Mouse (Mus musculus): ENCODE data around the gene Smarcd2.
A peak's percentile ranks its signal among the peaks of the same experiment; 100 is the strongest.

Gene Smarcd2

DNA sequence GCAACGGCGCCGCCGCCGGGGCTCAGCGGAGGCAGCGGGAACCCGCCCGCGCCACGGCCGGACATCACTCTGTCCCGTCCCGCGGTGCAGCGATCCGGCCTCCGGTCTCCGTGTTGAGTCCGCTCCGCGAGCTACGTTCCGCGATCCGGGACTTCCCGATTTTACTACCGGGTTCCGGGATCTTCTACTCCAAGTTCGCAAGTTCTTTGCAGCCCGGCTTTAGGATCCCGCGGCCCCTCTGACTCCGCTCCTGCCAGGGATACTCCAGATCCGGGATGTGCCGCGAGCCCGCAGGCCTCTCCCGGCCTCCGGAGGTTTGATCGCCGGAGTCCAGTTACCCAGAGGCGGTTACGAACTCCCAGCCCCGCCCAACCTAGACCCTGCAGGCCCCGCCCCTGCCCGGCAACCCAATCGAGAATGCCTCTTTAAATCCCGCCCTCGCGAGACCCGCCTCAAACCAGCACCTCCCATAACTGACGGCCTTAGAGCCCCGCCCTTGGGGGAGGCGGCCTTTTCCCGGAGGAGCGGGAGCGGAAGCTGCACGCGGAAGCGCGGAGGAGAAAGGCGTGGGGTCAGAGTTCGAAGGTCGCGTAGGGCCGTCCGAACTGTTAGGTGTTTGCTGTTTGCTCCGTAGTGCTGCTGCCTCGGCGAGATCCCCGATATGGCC lies at the start of gene Smarcd2:
Gene Smarcd2 (minus strand): TSS at position 329 of the 667 bp plus-strand sequence.
- peak; percentile 99 for DNase-seq (ENCODE audit: low spot score in 2 of 2)

DNA sequence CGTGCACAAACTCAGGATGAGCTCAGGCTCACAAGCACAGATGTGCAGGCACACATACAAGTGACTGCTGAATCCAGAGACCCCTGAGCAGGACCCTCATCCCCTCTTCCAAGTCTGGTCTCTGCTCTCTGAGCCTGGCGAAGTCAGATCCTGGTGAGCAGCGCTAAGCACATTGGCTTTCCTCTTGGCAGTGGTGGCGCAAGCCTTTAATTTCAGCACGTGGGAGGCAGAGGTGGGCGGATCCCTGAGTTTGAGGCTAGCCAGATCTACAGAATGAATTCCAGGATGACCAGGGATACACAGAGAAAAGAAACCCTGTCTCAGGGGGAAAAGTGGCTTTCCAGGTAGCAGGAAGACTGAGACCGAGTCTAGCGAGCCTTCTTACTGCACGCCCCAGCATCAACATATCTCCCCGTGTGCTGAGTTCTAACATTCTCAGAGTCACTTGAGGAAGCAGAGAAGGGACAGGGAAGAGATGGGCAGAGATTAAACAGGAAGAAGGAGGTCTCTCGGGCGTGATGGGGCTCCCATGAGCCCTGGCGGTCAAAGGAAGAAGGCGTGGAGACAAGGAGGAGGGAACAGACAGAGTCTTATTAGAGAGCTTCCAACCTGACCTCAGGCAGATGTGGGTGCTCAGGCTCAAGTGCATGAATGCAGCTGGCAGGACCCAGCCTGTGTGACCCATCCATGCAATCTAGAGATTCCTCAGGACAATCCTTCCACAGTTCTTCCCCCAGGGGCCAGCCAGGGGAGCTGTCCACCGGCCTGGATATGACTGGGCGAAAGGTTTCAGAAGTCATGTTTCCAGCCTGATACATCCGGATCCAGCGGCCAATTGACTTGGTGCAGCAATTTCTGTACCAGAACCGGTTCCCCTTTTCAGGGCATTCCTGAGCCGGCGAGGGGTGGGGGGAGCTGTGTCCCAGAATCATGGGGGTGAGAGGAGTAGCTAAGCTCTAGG lies 45.9 kb upstream of the Smarcd2 start:
- no peak for DNase-seq (ENCODE audit: low spot score in 2 of 2)

DNA sequence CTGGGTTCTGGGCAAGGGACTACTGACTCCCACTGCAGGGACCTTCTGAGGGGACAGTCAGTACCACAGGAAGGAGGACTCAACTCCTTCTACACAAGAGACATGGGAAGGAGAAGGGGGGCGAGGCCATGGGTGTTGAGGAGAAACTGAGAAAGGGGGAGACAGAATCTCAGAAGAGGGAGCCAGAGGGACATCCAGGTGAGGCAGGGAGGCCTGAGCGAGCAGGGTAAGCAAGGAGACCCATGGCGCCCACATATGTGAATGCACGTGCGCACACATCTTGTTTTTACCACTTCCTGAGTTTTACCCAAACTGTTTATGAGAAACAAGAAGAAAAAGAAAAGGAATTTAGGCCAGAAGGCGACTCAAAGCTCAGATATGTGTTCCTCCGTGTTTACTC lies 45.0 kb upstream of the Smarcd2 start:
- DNase-seq (ENCODE audit: low spot score in 2 of 2), result no peak

DNA sequence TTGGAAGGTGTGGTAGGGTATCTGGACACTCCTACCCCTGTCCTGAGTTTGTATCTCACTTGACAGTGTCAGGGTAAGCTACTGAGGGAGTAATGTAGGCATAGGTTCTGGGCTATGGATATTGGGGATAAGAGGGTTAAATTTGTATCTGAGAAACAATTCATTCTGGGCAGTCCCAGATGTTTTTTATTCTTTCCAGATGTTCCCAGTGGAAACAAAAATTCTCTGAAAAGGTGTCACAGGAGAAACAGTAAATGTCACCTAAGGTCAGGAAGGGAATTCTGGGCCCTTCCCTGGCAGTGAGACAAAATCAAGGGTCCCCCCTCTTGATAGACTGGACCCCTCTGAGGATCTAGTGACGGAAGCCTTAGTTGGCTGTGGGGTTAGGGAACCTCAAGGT lies 43.6 kb upstream of the Smarcd2 start:
- DNase-seq (ENCODE audit: low spot score in 2 of 2), result no peak

DNA sequence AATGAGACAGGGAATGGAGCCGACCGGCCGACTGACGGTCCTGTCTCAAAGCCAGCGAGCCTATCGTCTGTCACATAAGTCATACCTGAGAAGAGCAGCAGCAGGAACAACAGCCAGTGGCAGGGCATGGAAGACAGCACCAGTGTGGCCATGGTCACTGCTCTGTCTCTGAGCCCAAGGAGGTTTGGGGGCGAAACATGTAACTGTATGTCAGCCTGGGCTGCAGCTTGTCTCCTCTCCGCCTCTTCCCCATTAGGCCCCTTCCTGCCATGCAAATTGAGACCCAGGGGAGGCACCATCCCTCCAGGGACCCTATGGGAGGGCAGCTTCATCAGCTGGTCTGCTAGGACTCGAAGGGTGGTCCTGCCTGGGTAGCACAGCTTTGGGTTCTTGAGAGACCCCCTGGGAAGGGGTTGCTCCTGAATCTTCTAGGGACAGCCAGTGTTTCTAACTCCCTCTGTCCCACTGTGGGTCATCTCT lies 41.6 kb upstream of the Smarcd2 start, which contains the start of gene Cd79b:
Gene Cd79b (minus strand): TSS at position 430 of the 480 bp plus-strand sequence.
- DNase-seq (ENCODE audit: low spot score in 2 of 2), result no peak

DNA sequence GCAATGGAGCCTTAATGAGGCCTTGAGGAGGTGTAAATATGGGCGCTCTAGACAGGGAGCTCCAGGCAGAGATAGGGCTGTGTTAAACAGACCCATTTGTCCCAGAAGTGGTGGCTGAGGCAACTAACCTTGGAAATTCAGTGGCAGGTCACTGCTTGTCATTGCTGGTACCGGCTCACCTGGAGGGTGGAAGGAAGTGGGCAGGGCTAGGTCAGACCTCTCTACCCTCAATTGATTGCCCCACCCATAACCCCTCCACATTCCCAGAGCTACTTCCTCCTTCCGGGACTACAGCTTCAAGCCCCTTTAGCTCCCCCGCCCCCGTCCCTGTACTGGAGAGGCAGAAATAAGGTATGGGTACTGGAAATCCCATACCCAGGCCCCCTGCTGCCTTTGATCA lies 40.8 kb upstream of the Smarcd2 start:
- DNase-seq (ENCODE audit: low spot score in 2 of 2), result no peak

DNA sequence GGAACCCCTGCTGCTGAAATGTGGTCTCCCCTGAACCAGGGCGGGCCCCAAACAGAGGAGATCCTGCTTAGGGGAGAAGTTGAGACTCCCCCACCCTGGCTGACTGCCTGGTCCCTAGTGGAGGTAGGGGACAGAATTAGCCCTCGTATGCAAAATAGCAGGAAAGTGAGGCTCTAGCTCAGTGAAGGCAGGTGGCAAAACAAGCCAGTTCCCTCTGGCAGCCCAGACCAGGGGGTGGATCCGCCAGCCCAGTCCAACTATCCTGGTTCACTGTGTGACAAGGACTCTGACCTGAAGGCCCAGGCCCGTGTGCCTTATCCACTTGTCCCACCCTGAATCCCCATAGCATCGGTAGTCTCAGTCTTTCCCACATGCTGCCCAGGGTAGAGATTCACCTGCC lies 37.4 kb upstream of the Smarcd2 start:
- no peak for DNase-seq (ENCODE audit: low spot score in 2 of 2)

DNA sequence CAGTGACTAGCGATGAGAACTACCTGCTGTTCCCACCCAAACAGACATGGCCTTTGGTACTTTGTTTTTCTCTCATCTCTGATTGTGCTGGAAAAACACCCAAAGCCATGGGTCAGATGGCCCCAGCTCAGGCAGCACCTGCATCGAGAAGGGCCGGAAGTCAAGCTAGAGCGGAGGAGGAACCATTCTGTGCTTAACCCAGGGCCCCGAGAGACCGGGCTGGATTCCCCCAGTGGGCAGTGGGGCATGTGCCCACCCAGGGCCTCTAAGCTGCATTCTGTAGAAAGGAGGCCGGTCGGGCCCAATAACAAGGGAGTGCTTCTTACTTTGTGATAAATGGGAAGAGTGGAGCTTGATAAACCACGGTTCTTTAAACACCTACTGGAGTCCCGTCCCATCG lies 35.4 kb upstream of the Smarcd2 start:
- DNase-seq (ENCODE audit: low spot score in 2 of 2), result no peak

DNA sequence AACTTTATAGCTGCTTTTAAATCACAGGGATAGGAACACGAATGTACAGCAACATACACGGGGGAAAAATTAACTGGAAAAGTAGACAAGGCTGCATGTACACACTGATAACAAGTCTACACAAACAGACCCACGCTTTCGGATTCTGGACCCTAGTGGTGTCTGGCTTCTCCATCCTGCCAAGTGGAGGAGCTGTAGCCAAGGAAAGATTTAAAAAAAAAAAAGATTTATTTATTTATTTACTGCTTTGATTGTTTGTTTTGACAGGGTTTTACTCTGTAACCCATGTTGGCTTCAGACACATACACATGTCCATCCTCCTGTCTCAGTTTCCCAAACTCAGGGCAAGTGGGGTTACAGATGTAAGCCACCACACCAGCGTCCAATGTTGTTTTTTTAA lies 34.7 kb upstream of the Smarcd2 start:
- DNase-seq (ENCODE audit: low spot score in 2 of 2), result no peak

DNA sequence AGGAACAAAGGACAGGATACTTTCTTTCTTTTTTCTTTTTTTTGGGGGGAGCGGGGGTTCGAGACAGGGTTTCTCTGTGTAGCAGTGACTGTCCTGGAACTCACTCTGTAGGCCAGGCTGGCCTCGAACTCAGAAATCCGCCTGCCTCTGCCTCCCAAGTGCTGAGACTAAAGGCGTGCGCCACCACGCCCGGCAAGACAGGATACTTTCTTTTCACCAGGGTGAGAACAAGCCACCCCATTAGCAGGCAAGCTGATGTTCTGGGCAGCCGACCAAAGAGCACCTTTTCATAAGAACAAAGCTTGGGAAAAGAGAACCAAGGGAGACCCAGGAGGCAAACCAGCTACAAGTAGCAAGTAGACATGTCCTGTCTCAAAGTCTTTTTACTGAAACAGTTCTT lies 34.0 kb upstream of the Smarcd2 start:
- no peak for DNase-seq (ENCODE audit: low spot score in 2 of 2)

DNA sequence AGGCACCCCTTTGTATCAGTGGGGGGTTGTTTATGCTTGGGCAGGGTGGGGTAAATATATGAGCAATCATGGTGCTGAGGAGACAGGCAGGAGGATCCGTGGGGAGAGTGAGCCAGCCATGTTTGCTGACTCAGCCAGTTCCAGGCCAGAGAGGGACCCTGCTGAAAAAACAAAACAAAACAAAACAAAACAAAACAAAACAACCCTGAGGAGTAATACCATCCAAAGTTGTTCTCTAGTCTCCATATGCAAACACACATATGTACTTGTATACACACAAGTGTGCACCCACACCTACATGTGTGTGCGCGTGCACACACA lies 33.3 kb upstream of the Smarcd2 start:
- DNase-seq (ENCODE audit: low spot score in 2 of 2), result no peak

DNA sequence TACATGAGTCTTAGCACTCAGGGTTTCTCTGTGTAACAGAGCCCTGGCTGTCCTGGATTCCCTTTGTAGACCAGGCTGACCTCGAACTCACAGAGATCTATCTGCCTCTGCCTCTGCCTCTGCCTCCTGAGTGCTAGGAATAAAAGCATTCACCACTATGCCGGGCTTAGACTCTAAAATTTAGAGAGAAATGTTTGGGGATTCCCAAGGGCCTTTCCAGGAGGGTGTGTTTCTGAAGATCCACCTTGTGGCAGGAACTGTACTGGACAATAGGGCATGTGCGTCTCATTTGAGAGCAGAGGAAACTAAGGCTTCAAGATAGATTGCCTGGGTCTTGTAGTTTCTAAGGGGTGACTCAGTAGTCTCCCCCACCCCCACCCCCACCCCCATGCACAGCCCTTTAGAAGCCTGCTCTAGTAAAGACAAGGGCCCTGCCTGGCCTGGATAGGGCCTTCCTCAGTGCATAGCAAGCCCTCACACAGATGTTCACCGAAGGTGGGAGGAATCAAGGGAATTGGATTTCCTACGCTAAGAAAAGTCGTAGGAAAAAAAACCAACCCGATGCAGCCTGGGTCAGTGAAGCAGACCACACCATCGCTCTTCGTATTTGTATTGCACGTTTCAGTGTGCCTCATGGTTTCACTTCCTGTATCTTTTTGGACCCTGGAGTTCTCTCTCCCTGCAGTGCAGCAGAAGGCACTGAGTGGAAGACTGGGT lies 32.7 kb upstream of the Smarcd2 start:
- DNase-seq (ENCODE audit: low spot score in 2 of 2), result no peak

DNA sequence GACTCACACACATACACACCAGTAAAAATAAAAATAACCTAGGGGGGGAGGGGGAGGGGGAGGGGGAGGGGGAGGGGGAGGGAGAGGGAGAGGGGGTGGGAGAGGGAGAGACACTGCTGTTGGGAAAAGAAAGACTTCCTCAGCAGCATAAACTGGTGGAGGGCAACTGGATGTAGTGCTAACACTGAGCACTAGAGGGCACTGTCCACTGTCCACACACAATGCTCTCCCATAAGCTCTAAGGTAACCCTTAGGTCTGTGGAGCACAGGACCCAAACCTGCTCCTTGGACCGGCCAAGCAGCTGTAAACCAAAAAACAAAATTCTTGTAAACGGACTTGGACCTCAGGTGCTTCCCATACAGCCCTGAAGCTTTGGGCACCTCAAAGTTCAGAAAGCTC lies 29.9 kb upstream of the Smarcd2 start:
- DNase-seq (ENCODE audit: low spot score in 2 of 2), result no peak

DNA sequence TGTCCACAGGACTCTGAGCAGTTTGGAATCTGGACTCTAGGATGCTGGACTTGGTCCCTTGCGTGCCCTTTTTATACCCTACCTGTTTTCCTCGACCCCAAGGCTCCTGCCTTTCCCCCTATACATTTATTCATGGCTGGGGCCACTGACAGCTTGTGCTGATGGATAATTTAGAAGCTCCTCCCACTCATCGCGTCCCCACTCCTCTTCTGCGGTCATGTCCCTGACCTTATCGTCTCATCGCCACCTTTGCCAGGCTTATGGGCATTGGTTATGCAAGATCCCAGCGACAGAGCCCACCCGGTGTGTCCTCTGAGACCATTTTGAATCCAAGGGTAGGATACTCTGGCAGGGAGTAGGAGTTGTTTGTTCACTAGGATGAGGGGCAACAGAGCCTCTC lies 29.0 kb upstream of the Smarcd2 start, which contains the start of gene Gh:
Gene Gh (minus strand): TSS at position 101 of the 400 bp plus-strand sequence.
- no peak for DNase-seq (ENCODE audit: low spot score in 2 of 2)

DNA sequence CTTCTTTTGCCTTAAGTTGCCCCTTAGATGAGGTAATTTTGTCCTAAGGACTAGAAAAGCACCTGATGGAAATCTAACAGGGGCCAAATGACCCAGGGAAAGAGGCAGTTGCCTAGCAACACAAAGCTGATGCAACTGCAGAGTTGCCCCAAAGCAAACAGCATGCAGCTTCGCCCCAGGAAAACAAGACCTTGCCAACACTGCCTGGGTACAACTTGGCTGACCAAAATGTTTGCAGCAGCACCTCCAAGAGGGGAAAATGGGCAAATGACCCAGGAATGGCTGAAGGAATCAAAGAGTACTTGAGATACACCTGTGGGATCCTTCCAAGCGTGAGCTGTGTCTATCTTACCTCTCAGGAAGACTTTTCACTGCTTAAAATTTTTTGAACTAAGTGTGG lies 19.1 kb upstream of the Smarcd2 start:
- no peak for DNase-seq (ENCODE audit: low spot score in 2 of 2)

DNA sequence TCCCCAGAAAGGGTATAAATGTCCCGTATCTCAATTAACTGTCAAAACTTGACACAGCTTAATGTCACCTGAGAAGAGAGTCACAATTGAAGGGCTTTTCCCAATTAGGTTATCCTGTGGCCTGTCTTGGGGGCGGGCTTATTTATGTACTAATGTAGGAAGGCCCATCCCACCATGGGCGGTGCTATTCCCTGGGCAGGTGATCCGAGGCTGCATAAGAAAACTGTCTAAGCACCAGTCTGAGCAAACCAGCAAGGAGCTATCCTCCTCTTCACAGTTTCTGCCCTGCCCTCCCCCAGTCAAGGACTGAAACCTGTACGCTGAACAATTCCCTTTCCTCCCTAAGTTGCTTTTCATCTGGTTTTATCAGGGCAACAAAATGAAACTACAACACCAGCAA lies 17.6 kb upstream of the Smarcd2 start:
- no peak for DNase-seq (ENCODE audit: low spot score in 2 of 2)

DNA sequence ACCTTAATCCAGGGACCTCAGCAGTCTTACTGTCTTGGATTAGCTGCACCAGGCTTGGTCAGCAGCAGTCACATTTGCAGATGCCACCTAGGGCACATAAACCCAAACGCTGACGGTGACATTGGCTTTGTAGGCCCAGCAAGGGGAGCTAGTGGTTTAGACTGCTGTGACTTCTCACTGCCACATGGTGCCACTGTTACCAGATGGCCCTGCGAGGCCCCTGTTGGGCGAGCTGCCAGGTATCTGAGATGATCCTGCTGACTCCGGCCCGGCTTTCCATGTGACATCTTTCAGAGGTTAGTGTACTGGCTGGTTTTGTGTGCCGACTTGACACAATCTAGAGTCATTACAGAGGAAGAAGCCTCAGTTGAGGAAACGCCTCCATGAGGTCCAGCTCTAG lies 16.6 kb upstream of the Smarcd2 start:
- DNase-seq (ENCODE audit: low spot score in 2 of 2), result no peak

DNA sequence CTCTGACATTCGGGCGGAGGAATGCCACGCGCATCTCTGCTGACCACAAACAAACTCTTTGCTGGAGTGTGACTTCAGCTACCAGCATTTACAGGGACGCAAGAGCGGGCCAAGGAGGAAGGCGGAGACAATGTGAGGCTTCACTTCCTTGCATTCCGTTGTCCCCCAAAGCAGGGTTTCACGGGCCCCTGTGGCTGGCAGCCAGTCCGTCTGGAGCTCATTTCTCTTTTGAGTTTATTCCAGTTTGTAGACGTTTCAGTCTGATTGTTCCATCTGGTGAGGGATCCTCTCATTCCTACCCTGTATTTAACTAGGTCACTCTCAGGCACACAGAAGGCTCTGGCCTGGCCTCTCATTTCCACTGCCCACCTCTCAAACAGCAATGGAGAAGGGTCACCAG lies 14.2 kb upstream of the Smarcd2 start:
- DNase-seq (ENCODE audit: low spot score in 2 of 2), result no peak

DNA sequence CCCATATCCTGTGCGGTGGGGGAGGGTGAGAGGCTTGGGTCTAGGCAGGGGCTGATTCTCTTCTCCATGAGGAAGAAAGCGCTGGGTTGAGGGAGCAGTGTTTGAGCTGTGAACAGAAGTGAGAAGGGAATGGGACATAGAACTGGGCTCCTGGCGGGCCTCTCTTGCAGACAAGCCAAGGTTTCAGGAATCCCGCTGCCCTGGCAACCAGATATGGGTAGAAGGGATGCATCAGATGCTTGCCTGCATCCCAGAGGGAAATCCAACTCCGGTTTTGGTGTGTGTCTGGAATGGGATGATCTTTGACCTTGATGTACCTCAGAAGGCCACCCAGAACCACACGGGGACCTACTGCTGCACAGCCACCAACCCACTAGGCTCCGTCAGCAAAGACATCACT lies 13.4 kb upstream of the Smarcd2 start:
- DNase-seq (ENCODE audit: low spot score in 2 of 2), result no peak

DNA sequence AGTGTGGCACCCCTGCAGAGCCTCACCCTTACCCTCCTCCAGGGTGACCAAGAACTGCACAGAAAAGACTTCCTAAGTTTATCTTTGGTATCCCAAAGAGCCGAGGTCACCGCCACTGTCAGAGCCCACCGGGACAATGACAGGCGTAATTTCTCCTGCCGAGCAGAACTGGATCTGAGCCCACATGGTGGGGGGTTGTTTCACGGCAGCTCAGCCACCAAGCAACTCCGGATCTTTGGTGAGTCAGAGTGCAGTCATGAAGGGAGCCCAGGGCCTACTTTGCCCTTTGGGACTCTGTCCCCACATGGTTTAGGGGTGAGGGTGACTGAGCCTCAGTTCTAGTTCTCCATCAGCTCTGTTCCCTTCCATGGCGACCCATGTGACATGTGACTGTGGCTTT lies 11.4 kb upstream of the Smarcd2 start:
- no peak for DNase-seq (ENCODE audit: low spot score in 2 of 2)

DNA sequence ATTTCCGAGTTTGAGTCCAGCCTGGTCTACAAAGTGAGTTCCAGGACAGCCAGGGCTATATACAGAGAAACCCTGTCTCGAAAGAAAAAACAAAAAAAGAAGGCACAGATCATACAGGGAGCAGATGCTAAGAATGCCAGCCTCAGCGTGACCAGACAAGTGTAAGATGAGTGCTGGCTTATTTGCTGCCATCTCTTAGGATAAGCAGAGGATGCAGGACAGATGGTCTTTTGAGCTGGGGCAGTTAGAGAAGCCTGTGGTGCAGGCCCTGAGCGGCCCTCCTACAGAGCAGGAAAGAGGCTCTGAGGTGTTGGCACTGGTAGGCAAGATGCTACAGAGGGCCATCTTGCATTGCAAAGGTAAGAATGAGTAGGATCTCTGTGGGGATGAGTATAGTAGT lies 10.6 kb upstream of the Smarcd2 start:
- no peak for DNase-seq (ENCODE audit: low spot score in 2 of 2)

DNA sequence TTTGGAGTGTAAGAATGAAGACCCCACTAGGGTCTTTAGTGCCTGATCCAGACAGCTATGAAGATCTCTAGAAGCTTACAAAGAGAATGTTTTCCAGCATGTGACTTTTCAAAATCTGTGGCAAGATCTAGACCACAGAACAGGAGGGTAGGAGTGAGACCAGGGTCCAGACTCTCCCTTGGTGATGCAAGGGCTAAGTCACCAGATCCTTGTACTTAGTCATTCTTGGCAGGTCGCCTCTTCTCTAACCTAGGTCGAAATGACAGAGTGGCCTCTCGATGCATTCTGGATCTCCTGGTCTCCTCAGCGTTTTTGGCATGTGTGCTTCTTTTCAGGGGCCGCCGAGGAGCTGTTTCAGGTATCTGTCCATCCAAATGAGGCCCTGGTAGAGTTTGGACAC lies 9.7 kb upstream of the Smarcd2 start:
- no peak for DNase-seq (ENCODE audit: low spot score in 2 of 2)
